Mouse (Mus musculus) heart, embryonic 10.5 days (tissue): Measurements from ENCODE around the gene Igf2. TPM values are rescaled to one million over a fixed set of nuclear protein-coding genes. Genes with fewer than 3 reads are reported as not detected.

Experiments
- DNase-seq: peaks from one replicate; pipeline ENCODE4 v3.0.0-alpha.2; 2017; ENCODE audit warnings: low spot score
- H3K27ac ChIP-seq: fragments of 300-500 bp; sonication (generic); 2 replicates; pipeline ENCODE4 v1.5.1; 2016; ENCODE audit warnings: mild to moderate bottlenecking
- H3K27me3 ChIP-seq: fragments of 300-500 bp; sonication (generic); 2 replicates; pipeline ENCODE4 v1.6.1; 2016; ENCODE audit warnings: mild to moderate bottlenecking; ENCODE audit not compliant: poor library complexity, insufficient read depth, severe bottlenecking
- H3K36me3 ChIP-seq: fragments of 300-500 bp; sonication (generic); 2 replicates; pipeline ENCODE4 v1.6.1; 2016; ENCODE audit warnings: mild to moderate bottlenecking, moderate library complexity
- H3K4me1 ChIP-seq: fragments of 300-500 bp; sonication (generic); 2 replicates; pipeline ENCODE4 v1.6.1; 2016; ENCODE audit warnings: mild to moderate bottlenecking
- H3K4me3 ChIP-seq: fragments of 300-500 bp; sonication (generic); 2 replicates; pipeline ENCODE4 v1.5.1; 2016; ENCODE audit warnings: mild to moderate bottlenecking, moderate library complexity
- H3K9me3 ChIP-seq: fragments of 300-500 bp; sonication (generic); 2 replicates; pipeline ENCODE4 v1.6.1; 2016; ENCODE audit warnings: mild to moderate bottlenecking, moderate library complexity
- WGBS: fragments of 180-500 bp; shearing (Covaris S2); methylation state at CpG from one replicate; pipeline ENCODE4 v1.1.7; 2016; 5-methylcytosine and 5-hydroxymethylcytosine counted together
- polyA plus RNA-seq: library from polyadenylated mRNA; unstranded; fragments of >200 nt; fragmentation: Nextera tagmentation; extraction: Ambion mirVana; gene quantifications from 2 replicates; pipeline ENCODE4 v1.2.1, GENCODE M21; 2016

Igf2 gene
- polyA plus RNA-seq, 1 experiment from 2014 or later, result 962 TPM

DNA sequence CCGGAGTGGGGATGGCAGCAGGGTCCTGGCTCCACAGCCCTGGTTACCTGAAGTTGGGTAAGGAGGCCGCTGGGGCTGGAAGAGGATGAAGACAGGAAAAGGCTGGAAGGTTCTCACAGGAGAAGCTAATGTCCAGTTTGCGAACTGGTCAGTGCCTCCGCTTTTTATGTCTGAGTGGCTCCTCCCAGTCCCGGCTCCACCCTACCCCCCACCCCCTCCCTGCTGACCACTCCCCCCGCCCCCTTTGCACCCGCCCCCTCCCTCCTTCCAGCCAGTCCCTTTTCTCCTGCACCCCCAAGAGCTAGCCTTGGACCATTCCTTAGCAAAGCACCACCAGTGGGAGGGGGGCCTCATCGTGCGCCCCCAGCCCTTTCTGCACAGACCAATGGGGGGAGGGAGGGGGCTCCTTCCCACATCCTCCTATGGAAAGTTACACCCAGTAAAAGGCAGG lies 9.2 kb downstream of the Igf2 start:
- H3K36me3 ChIP-seq, result peaks cover 44% of the 10 kb centered on the region
- WGBS, result 3% methylated on average over 8 of the region's 9 CpGs
- H3K9me3 ChIP-seq, result no peaks in the 10 kb centered on the region
- H3K27me3 ChIP-seq, result peaks cover 98% of the 10 kb centered on the region
- H3K4me3 ChIP-seq, result peak overlapping the region; percentile 83
- peaks cover 44% of the 10 kb centered on the region for H3K4me1 ChIP-seq
- peak; percentile 86 for DNase-seq
- peak overlapping the region; percentile 99 for H3K27ac ChIP-seq

DNA sequence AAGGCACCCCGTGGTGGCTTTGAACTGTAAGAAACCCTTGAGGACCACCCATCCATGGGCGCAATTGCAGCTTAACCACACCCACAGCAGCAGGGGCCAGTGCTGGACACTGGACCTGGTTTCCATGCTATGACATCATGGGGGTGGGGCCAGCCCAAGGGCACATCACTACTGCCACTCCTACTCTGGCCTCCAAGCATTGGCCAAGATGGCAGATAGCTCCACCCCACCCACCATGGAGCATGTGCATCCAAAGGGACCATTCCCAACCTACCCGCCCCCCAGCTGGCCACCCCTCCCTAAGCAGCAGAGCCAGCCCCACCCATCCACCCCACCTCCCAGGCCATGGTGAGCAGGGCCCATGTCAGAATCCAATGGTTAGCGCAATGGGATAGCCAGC lies 10.6 kb downstream of the Igf2 start:
- H3K4me3 ChIP-seq, result peak overlapping the region; percentile 83
- peaks cover 57% of the 10 kb centered on the region for H3K36me3 ChIP-seq
- no peaks in the 10 kb centered on the region for H3K9me3 ChIP-seq
- H3K27me3 ChIP-seq, result peaks cover 97% of the 10 kb centered on the region
- 32% methylated on average over 4 of the region's 4 CpGs for WGBS
- peak overlapping the region; percentile 99 for H3K27ac ChIP-seq
- DNase-seq, result peak; percentile 90
- H3K4me1 ChIP-seq, result peaks cover 44% of the 10 kb centered on the region

DNA sequence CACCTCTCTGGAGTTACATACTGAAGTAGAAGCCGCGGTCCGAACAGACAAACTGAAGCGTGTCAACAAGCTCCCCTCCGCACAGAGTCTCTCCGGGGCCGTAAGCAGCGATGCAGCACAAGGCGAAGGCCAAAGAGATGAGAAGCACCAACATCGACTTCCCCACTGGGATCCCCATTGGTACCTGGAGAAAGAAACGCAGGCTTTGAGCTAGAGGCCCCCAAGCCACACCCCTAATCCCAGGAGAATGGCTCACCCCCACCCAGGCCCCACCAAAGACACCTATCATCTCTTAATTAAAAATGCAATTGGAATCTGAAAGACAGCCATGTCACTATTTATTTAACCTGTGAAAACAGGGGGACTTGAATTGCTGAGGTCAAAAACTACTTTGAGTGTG lies 11.0 kb downstream of the Igf2 start:
- H3K27ac ChIP-seq, result peak overlapping the region; percentile 99
- peak overlapping the region; percentile 83 for H3K4me3 ChIP-seq
- DNase-seq, result no peak
- no peaks in the 10 kb centered on the region for H3K9me3 ChIP-seq
- H3K36me3 ChIP-seq, result peaks cover 57% of the 10 kb centered on the region
- WGBS, result 6% methylated on average over 11 of the region's 11 CpGs
- H3K4me1 ChIP-seq, result peaks cover 40% of the 10 kb centered on the region
- peaks cover 93% of the 10 kb centered on the region for H3K27me3 ChIP-seq

DNA sequence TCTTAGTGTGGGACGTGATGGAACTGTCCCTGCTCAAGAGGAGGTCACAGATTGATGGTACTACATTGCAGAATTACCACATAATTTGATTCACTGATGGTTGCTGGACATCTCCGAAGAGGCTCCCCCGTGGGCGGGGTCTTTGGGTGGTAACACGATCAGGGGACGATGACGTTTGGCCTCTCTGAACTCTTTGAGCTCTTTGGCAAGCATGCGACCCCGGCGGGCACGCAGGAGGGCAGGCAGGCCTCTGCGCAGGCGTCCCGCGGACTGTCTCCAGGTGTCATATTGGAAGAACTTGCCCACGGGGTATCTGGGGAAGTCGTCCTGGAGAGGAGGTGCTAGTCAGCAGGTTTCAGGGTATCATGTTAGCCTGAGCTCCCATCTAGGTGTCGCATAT lies 12.9 kb downstream of the Igf2 start:
- Histone ChIP-seq H3K27me3 (peaks cover 73% of the 10 kb centered on the region), H3K27ac (no peak overlapping the region)
- WGBS, result 21% methylated on average over 18 of the region's 18 CpGs

DNA sequence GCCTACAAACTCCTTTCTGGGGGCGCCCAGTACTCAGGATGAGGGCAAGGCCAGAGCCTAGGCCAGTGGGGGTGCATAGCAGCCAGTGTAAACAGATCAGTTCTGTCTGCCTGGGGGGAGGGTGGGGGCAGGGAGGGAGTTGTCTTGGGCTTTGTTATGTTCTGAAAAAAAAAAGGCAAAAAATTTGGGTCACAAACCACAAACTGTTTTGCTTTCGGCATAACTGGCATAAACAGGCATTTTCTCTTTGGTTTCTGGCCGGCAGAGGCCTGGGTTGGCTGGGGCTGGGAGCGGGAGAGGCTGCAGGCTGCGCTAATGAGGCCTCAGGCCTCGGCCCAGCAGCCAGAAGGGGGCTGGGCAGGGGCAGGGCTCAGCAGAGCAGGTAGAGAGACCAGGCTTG lies 19.9 kb downstream of the Igf2 start:
- peaks cover 26% of the 10 kb centered on the region for H3K4me1 ChIP-seq
- H3K27ac ChIP-seq, result peak overlapping the region; percentile 73
- peaks cover 6% of the 10 kb centered on the region for H3K36me3 ChIP-seq
- H3K9me3 ChIP-seq, result no peaks in the 10 kb centered on the region
- 43% methylated on average over 6 of the region's 6 CpGs for WGBS
- no peak overlapping the region for H3K4me3 ChIP-seq
- no peak for DNase-seq
- peaks cover 6% of the 10 kb centered on the region; the same call in 1 of the 2 replicates for H3K27me3 ChIP-seq

More for the DNA sequence above, 12.9 kb downstream of the Igf2 start:
- DNase-seq, result no peak
- H3K4me3 ChIP-seq, result peak overlapping the region; percentile 83; the same call in 1 of the 2 replicates
- H3K36me3 ChIP-seq, result peaks cover 57% of the 10 kb centered on the region
- H3K9me3 ChIP-seq, result no peaks in the 10 kb centered on the region
- peaks cover 22% of the 10 kb centered on the region for H3K4me1 ChIP-seq

DNA sequence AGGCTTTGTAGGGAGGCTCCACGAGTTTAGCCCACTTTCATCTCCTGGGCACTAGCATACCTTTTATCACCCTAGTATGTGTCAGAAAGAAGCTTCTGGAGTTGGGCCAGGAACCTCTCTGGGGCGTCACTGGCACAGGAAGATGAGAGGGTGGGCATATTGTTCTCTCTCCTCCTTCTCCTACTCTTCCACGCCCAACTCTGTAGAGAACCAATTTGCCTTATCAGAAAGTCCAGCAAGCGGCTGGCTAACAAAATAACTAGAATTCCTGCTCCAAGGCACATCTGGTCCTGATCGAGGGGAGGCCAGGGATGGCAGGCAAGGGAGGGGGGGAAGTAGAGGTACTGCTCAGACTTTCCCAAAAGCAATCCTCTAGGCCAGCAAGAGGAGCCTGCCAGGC lies 21.6 kb downstream of the Igf2 start:
- Histone ChIP-seq H3K27ac (peak overlapping the region; percentile 73), H3K36me3 (no peaks in the 10 kb centered on the region), H3K9me3 (no peaks in the 10 kb centered on the region), H3K27me3 (no peaks in the 10 kb centered on the region), H3K4me3 (peak overlapping the region; percentile 15; the same call in 1 of the 2 replicates), H3K4me1 (peaks cover 26% of the 10 kb centered on the region)
- peak; percentile 84 for DNase-seq
- 6% methylated on average over 5 of the region's 5 CpGs for WGBS

DNA sequence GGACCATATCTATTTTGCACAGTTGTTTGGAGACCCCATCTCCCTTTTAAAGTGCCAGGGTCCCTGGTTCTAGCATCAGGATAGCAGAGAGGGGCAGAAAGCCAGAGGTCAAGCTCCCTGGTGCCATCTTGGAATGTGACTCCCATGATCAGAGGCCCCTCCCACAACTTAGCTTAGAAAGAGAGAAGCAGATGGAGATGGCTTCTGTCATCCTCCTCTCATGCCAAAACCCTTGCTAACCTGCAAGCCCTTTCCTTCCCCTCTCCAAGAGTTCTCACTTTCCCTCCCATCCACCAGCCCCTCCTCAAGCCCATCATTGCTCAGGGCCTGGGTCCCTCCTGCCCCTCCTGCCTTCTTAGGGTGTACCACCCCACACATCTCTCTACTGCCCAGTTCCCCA lies 30.4 kb downstream of the Igf2 start:
- Histone ChIP-seq H3K9me3 (no peaks in the 10 kb centered on the region), H3K27ac (no peak overlapping the region), H3K4me1 (peaks cover 13% of the 10 kb centered on the region), H3K4me3 (no peak overlapping the region), H3K36me3 (no peaks in the 10 kb centered on the region), H3K27me3 (peaks cover 9% of the 10 kb centered on the region; the same call in 1 of the 2 replicates)
- no peak for DNase-seq

DNA sequence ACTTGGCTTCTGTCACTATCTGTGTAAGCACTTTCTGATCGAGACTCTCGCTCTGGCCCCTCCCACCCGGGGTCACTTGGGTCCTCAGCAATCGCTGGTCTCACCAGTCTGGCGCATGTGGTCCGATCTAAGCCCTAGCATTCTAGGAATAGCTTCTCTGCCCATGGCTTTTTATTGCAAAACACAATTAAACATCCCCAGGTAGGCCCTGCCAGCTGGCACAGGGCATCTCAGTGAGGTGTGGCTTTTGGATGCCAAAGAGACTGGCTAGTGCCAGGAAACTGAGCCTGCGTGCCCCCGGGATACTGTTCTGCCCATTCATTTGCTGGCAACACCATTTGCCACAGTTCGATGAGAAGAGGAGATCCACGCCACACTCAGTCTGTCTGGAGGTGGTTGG lies 35.9 kb downstream of the Igf2 start:
- 68% methylated on average over 10 of the region's 10 CpGs for WGBS
- no peak for DNase-seq

DNA sequence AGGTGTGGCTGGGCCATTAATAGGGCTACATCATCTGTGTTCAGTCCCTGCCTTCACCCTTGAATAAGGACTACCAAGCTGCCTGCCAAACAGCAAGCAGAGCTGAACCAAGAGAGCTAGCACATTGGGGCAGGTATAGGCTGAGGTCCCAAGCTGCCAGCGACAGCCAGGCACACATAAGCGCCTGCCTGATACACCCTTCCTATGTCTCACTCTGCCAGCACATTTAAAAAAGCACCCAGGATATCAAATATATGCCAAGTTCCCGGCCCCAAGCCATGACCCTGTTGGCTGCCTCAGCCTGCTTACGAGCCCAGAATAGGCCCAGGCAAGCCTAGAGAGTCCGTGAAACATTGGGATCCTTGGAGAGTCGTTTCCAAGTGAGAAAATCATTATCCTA lies 36.8 kb downstream of the Igf2 start:
- H3K4me1 ChIP-seq, result peaks cover 14% of the 10 kb centered on the region; the same call in 1 of the 2 replicates
- DNase-seq, result no peak
- no peak overlapping the region for H3K27ac ChIP-seq
- H3K4me3 ChIP-seq, result no peak overlapping the region
- no peaks in the 10 kb centered on the region for H3K9me3 ChIP-seq
- H3K27me3 ChIP-seq, result no peaks in the 10 kb centered on the region
- WGBS, result 78% methylated on average over 6 of the region's 6 CpGs
- H3K36me3 ChIP-seq, result no peaks in the 10 kb centered on the region

More for the DNA sequence above, 35.9 kb downstream of the Igf2 start:
- Histone ChIP-seq H3K4me3 (no peak overlapping the region), H3K36me3 (no peaks in the 10 kb centered on the region), H3K9me3 (no peaks in the 10 kb centered on the region), H3K27me3 (peaks cover 4% of the 10 kb centered on the region; the same call in 1 of the 2 replicates), H3K27ac (peak overlapping the region; percentile 9; the same call in 1 of the 2 replicates), H3K4me1 (peaks cover 19% of the 10 kb centered on the region; the same call in 1 of the 2 replicates)

DNA sequence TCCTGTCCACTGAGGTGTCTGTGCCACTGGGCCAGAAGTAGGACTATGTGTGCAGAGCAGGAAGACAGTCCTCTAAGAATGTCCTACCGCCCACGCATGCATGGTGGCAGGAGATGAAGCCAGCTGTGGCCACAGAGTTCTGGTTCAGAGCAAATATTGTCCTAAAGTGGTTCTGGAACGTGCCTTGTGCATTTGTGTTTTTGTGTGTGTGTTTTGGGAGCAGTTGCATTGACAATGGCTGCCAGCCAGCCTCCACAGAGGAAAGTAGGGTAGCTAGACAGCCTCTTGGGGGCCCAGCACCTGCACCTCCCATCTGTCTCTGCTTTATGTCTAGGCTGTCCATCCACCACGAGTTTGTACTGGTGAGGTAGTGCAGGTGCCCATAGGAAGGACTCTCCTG lies 44.4 kb downstream of the Igf2 start:
- Histone ChIP-seq H3K27ac (no peak overlapping the region), H3K4me1 (no peaks in the 10 kb centered on the region), H3K36me3 (0 out of 2 replicates have a peak, but pooled peaks cover 6% of the 10 kb centered on the region), H3K27me3 (no peaks in the 10 kb centered on the region), H3K9me3 (no peaks in the 10 kb centered on the region), H3K4me3 (no peak overlapping the region)
- 81% methylated on average over 4 of the region's 4 CpGs for WGBS
- DNase-seq, result no peak

DNA sequence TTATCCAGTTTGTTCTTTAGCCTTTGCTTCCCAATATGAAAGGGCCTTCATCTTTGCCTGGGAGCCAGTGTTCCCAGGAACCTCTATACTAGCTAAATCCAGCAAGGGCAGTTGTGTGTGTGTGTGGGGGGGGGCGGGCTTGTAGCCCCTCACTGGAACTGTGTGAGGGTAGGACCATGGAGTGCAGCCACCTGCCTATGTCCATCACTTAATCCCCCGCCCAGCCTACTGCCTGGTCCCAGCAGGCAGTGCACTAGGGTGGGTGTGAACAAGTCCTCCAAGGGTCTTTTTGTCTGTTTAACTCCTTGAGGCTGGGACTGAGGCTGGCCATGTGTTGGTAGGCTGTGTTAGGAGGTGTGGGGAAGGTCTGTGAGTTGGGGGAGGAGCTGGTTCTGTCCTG lies 53.5 kb downstream of the Igf2 start:
- Histone ChIP-seq H3K4me3 (no peak overlapping the region), H3K9me3 (no peaks in the 10 kb centered on the region), H3K36me3 (no peaks in the 10 kb centered on the region), H3K27me3 (no peaks in the 10 kb centered on the region), H3K27ac (0 out of 2 replicates have a peak overlapping the region, but pooled peaks have one; percentile 39), H3K4me1 (peaks cover 43% of the 10 kb centered on the region)
- WGBS, result 59% methylated on average over 2 of the region's 2 CpGs
- DNase-seq, result no peak

DNA sequence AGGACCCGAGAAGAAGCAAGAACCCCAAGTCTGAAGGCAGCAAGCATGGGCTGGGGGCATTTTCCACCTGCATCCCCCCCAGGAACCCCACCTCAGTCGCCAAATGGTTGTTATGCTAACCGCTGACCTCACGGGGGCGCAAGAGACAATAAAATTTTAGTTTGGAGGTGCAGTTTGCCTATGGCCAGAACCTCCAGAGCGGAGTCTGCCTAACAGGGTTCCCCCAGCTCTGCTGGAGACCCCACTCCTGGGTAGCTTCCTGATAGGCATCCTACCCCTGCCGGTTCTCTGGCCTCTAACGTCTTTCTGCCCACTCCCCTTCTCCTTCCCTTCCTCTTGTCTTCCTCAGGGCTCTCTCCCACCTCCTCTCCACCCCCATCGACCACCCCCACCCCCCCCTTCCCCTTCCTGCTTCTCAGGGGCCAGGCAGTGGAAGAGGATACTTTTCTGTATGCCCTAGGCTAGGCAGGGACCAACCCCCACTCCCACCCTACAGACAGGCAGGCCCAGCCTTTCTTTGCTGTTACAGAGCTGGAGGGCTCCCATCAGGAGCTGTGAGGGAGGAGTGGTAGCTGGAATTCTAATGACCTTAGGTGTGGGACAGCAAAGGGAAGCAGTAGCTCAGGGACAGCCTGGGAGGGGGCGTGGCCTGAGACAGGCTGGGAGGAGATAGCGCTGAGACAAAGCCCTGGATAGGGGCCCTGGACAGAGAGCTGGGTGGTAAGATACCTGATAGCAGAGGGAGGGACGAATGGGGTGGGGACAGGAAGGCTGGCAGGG lies 55.8 kb downstream of the Igf2 start:
- under 1% methylated on average over 12 of the region's 12 CpGs for WGBS
- H3K9me3 ChIP-seq, result no peaks in the 10 kb centered on the region
- no peaks in the 10 kb centered on the region for H3K36me3 ChIP-seq
- DNase-seq, result peak; percentile 98
- H3K27ac ChIP-seq, result peak overlapping the region; percentile 95
- H3K4me1 ChIP-seq, result peaks cover 54% of the 10 kb centered on the region
- peak overlapping the region; percentile 48 for H3K4me3 ChIP-seq
- no peaks in the 10 kb centered on the region for H3K27me3 ChIP-seq

DNA sequence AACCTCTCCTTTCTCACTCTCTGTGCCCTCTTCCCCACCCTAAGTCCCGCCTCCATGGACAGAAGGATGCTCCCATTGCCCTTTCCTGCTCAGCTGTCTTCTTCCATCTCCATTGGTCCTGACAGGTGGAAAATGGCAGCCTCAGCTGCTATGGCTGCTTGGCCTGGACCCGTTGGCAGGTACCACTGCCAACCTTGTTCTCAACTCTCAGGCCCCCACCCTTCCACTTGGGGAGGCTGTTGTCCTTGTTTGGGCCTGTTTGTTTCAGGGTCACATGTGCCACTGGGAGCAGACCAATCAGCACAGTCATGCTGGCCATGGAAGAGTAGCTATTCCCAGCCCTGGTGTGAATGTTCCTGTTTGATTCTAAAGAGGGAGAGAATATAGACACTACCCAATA lies 65.7 kb downstream of the Igf2 start:
- H3K27ac ChIP-seq, result peak overlapping the region; percentile 69; the same call in 1 of the 2 replicates
- DNase-seq, result no peak
- WGBS, result 70% methylated on average over 2 of the region's 2 CpGs

More for the DNA sequence above, 65.7 kb downstream of the Igf2 start:
- Histone ChIP-seq H3K36me3 (no peaks in the 10 kb centered on the region), H3K4me1 (peaks cover 26% of the 10 kb centered on the region), H3K4me3 (no peak overlapping the region), H3K9me3 (no peaks in the 10 kb centered on the region), H3K27me3 (no peaks in the 10 kb centered on the region)
